Mouse (Mus musculus): ENCODE measurements around the gene 4930447F04Rik. TPM values are rescaled to one million over a fixed set of nuclear protein-coding genes. Genes with fewer than 3 reads are reported as not detected.

The 4930447F04Rik gene
- total RNA-seq (2021): not detected

DNA sequence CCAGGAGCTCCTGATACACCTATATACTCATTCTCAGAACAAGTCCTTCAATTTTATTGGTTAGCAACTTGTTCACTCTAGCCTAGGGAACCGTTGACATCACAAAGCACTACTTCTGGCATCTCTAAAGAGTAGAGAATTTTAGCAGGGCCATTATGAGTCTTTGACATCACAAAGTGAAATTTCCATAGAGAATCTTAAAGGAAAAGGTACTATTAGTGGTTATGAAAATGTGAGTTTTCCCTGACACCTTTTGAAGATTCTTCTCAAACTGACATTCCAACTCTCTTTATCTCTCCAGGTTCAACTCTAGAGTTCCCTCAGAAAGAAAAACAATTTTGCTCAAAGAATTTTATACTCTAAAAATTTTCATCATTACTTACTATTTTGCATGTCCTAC, at the start of gene 4930447F04Rik:
Gene 4930447F04Rik (minus strand): TSS at position 101 of the 400 bp plus-strand sequence.
- DNase-seq: no peak

Measured in layer of hippocampus, postnatal 36 days (tissue).